Mouse (Mus musculus): ENCODE data around the gene Ankrd66. TPM values are rescaled to one million over a fixed set of nuclear protein-coding genes. Genes with fewer than 3 reads are reported as not detected.
A peak's percentile ranks its signal among the peaks of the same experiment; 100 is the strongest.
"Not testable (repeated sequence)": the region's sequence is repeated elsewhere in the genome, so short reads cannot be mapped to it uniquely, and the experiment has no call there.

Gene Ankrd66
- polyA plus RNA-seq, 1 experiment from 2014 or later, result not detected

DNA sequence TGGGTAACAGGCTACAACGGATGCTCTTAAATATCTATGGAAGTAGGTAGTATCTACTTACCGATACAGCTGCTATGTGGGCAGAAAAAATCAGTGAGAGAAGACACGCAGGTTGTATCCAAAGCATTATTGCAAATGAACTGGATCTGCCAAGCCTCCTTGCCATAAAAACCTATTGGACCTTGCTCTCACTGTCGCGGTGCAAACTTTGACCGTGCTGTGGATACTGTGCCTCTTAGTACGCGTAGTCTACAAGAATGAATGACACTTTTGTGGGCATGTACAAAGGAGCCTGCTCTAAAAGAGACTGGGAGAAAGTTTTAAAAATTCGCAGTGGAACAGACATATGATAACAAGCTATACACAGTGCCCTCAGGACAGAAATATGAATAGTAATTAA, 40.8 kb downstream of the Ankrd66 start, which contains the start of gene Mep1a:
Mep1a (minus strand) TSS at position 221 of the 400 bp plus-strand sequence.
- TF ChIP-seq CTCF (IDR thresholded peaks at IDR 0.05), result no peak
- ChIA-PET CTCF (no interaction called here), POLR2A (no interaction called here)
- ATAC-seq, result no peak
- in situ Hi-C loops (cut with MboI; ENCODE audit: low pct_unique_long_range_greater_than_20kb), result no loop called here
- no peaks in the 10 kb centered on the region for H3K27me3 ChIP-seq
- DNase-seq (ENCODE audit: low read depth, low spot score), result no peak

DNA sequence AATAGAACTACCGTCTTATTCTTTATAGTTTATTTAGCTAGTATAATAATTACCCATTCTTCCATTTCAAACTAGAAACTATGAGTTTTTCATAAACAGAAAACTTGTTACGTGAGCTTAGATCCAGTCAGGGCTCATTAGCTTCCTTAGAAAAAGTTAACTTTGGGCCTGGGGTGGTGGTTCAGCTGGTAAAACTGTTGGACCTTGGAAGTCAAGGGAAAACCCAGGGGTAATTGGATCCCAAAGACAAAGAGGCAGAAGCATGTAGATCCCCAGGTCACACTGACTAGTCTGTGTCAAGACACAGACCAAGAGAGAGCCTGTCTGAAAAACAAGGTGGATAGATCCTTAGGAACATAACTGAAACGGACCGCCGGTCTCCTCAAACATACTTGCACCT, 41.8 kb downstream of the Ankrd66 start:
- ChIA-PET POLR2A (no interaction called here), CTCF (interaction anchor here (3.5 kb wide), 1 partner anchor 8 kb away, joined by 8 read pairs; no protein-coding TSS in a partner anchor)
- no peak for TF ChIP-seq CTCF (IDR thresholded peaks at IDR 0.05)
- in situ Hi-C loops (cut with MboI; ENCODE audit: low pct_unique_long_range_greater_than_20kb), result no loop called here
- no peak for ATAC-seq
- H3K27me3 ChIP-seq, result no peaks in the 10 kb centered on the region
- no peak for DNase-seq (ENCODE audit: low read depth, low spot score)

DNA sequence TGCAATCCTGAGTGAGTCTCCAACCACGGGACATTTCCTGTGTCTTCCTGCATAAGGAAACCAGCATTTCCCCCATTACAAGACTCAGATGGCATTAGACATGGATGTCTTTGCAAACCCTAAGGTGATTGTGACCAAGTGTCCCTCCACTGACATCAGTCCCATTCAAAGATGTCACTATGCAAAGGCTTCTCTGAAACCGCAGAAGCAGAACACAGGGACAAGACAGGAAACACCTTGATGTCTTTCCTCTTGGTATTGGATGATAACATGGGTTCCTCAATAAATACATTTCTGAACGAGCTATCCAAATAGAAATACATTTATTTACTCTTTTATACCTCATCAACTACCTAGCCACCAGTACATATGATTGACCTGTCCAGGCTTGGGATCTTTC, 42.2 kb downstream of the Ankrd66 start:
- TF ChIP-seq CTCF (IDR thresholded peaks at IDR 0.05), result no peak
- ChIA-PET POLR2A (no interaction called here), CTCF (interaction anchor here (3.5 kb wide), 1 partner anchor 9 kb away, joined by 8 read pairs; no protein-coding TSS in a partner anchor)
- in situ Hi-C loops (cut with MboI; ENCODE audit: low pct_unique_long_range_greater_than_20kb), result no loop called here
- ATAC-seq (no peak), DNase-seq (ENCODE audit: low read depth, low spot score) (no peak)
- no peaks in the 10 kb centered on the region for H3K27me3 ChIP-seq

DNA sequence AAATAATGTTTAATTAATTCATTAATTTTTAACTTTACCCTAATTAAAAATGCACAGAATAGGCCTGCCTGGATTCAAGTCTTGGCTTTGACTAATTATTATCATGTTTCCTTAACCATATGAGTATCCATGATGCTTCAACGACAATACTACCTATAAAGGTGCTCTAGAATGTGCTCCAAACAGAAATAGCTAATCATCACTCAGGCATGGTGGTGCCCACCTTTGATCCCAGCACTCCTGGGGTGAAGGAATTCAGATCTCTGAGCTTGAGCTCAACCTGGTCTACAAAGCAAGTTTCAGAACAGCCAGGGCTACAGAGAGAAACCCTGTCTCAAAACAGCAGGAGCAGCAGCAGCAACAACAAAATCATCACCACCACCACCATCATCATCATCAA, 42.9 kb downstream of the Ankrd66 start:
- no peak for TF ChIP-seq CTCF (IDR thresholded peaks at IDR 0.05)
- ChIA-PET POLR2A (no interaction called here), CTCF (interaction anchor here (1.2 to 3.5 kb wide), 2 partner anchors 10 to 12 kb away, joined by 3 to 8 read pairs; no protein-coding TSS in a partner anchor)
- DNase-seq (ENCODE audit: low read depth, low spot score), result no peak
- ATAC-seq, result no peak
- no peaks in the 10 kb centered on the region for H3K27me3 ChIP-seq
- in situ Hi-C loops (cut with MboI; ENCODE audit: low pct_unique_long_range_greater_than_20kb), result no loop called here

DNA sequence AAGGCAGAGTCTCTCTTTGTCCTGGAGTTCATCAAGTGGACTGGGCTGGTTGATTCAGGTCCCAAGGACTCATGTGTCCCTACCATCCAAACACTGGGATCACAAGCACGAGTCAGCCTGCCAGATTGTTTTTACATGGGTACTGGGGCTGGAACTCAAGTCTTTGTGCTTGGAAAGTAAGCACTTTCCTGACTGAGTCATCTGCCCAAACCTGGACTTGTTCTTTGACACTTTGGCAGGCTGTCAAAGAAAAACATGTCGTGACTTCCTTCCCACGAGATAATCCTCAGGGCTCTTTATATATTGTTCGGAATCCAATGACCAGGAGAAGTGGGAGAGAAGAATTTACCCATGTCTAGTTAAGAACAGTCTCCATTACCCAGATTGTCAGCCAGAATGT, 45.9 kb downstream of the Ankrd66 start:
- TF ChIP-seq CTCF (IDR thresholded peaks at IDR 0.05), result no peak
- CTCF ChIA-PET, result no interaction called here
- DNase-seq (ENCODE audit: low read depth, low spot score) (no peak), ATAC-seq (no peak)
- H3K27me3 ChIP-seq, result no peaks in the 10 kb centered on the region
- POLR2A ChIA-PET, result no interaction called here
- in situ Hi-C loops (cut with MboI; ENCODE audit: low pct_unique_long_range_greater_than_20kb), result no loop called here

DNA sequence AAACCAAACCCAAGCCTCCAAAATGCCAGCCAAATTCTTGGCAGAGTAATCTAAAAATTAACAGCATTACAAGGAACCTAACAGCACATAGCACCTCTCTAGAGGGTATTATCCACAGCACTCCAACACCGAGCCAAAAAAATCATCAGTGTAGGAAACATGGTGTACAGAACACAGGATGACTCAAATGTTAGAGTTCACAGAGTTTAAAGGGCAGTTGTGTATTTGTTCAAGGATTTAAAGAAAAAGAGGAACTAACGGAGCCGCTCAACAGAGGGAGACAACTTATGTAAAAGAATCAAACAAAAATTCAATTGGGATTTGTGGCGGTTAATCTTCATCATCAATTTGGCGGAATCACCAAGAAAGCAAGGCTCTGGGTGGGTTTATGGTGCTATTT, 47.9 kb downstream of the Ankrd66 start:
- no peak for TF ChIP-seq CTCF (IDR thresholded peaks at IDR 0.05)
- POLR2A ChIA-PET, result no interaction called here
- in situ Hi-C loops (cut with MboI; ENCODE audit: low pct_unique_long_range_greater_than_20kb), result no loop called here
- ATAC-seq (peak; percentile 39), DNase-seq (ENCODE audit: low read depth, low spot score) (no peak)
- CTCF ChIA-PET, result no interaction called here
- no peaks in the 10 kb centered on the region for H3K27me3 ChIP-seq

DNA sequence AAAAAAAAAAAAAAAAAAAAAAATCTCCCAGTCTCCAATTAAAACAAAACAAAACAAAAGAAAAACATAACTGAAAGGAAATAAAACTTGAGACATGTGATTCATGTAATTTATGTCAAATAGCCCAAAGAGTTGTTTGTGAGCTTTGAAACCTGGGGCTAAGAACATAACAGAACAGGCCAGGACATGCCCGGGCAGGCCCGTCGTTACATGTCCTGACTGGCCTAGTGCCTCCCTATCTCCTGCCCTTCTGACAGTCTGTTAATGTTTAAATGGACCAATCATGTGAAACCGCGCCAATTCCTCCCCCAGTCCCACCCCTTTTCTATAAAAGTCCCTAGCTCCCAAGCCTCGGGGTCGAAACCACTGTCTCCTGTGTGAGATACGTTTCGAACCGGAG, 53.1 kb downstream of the Ankrd66 start:
- H3K27me3 ChIP-seq; in situ Hi-C loops (cut with MboI; ENCODE audit: low pct_unique_long_range_greater_than_20kb); DNase-seq (ENCODE audit: low read depth, low spot score); CTCF ChIA-PET; POLR2A ChIA-PET; ATAC-seq: not testable (repeated sequence)

DNA sequence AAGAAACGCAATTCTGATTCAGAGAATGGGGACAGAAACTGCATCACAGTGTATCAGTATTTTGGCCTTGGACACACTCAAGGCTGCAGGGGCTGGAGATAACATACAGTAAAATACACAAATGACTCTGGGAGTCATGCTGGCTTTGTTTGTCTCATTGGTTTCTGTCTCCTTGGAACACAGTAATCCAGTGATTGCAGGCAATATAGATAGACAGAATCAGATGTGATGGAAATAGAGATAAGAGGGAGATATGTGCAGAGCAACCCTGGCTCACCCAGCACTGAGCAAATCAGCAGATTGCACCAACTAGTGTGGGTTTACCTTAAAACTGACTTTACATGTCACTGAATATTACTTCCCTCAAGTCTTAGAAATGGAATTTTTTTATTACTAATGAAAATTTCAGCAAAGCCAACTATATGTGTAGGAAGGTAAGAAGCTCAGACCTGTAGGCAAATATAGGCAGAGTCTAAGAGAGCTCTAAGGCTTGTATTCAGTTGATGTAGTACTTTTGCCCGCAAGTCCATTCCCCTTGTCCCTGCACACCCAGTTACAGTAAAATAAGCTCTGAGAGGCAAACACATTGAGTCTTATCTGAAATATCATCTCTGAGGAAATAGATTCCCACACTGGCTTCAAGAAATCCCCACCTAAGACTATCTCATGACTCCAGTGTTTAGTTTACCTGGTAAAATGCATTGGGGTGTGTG, 54.8 kb downstream of the Ankrd66 start:
- H3K27me3 ChIP-seq, result no peaks in the 10 kb centered on the region
- no peak for TF ChIP-seq CTCF (IDR thresholded peaks at IDR 0.05)
- POLR2A ChIA-PET, result no interaction called here
- DNase-seq (ENCODE audit: low read depth, low spot score), result no peak
- ATAC-seq, result no peak
- CTCF ChIA-PET, result no interaction called here
- in situ Hi-C loops (cut with MboI; ENCODE audit: low pct_unique_long_range_greater_than_20kb), result no loop called here

DNA sequence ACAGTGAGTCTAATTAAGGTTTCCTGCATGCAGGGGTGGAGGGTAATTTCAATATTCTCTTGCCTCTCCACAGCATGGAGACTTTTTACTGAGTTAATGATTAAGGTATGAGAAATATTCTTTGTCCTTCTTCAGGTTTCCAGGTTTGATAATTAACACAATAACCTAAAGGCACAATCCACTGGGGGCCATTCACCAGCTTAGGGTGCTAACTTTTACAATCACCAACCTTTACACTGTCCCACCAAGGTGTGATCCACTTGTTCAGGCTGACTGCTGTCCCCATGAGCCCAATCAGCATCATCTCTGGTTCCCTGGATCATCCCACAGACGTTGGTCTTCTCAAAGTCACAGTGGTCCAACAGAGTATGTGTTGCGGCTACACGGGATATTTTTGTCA, 57.5 kb downstream of the Ankrd66 start:
- ChIA-PET CTCF (no interaction called here), POLR2A (no interaction called here)
- ATAC-seq, result no peak
- H3K27me3 ChIP-seq, result no peaks in the 10 kb centered on the region
- DNase-seq (ENCODE audit: low read depth, low spot score), result no peak
- in situ Hi-C loops (cut with MboI; ENCODE audit: low pct_unique_long_range_greater_than_20kb), result no loop called here
- TF ChIP-seq CTCF (IDR thresholded peaks at IDR 0.05), result no peak

Other genes starting within 250 kb of the Ankrd66 start
- 0.96 TPM for gene Adgrf5, start 183.2 kb downstream of the Ankrd66 start, polyA plus RNA-seq (2021)
- 0.03 TPM for gene Mep1a, start 40.8 kb downstream of the Ankrd66 start, polyA plus RNA-seq (2021)
- 9.0 TPM for gene Pla2g7, start 24.5 kb upstream of the Ankrd66 start, polyA plus RNA-seq (2021)
- 0.01 TPM for gene Tdrd6, start 86.7 kb upstream of the Ankrd66 start, polyA plus RNA-seq (2021)
- 5.1 TPM for gene Slc25a27, start 123.6 kb upstream of the Ankrd66 start, polyA plus RNA-seq (2021)
- gene Cyp39a1, start 123.8 kb upstream of the Ankrd66 start, polyA plus RNA-seq (2021), result 12.3 TPM